Mouse (Mus musculus): ENCODE measurements around the gene Pnmal2. TPM values are rescaled to one million over a fixed set of nuclear protein-coding genes. Genes with fewer than 3 reads are reported as not detected.
A peak's percentile ranks its signal among the peaks of the same experiment; 100 is the strongest.

The Pnmal2 gene
- total RNA-seq (2021) = 100 to 1,000 TPM; 370 to 415 TPM
- long read RNA-seq, full-length matches to known transcripts = 636 of 640 reads
- long read RNA-seq, partial matches to known transcripts = 0 of 640 reads
- long read RNA-seq, other reads (novel, unspliced or antisense) = 4 of 640 reads

GRCm38 (mm10) chr7:16944061-16944807 is at the start of gene Pnmal2:
Gene Pnmal2 (plus strand): TSS chr7:16944682.
- peak; percentile 86 to 93 for DNase-seq (ENCODE audit: low spot score in 2 of 2)

GRCm38 (mm10) chr7:16895000-16895399 is 49.5 kb upstream of the Pnmal2 start:
- DNase-seq (ENCODE audit: low spot score in 2 of 2) = peak; percentile 56 to 71

GRCm38 (mm10) chr7:16895511-16895910 is 49.0 kb upstream of the Pnmal2 start:
- DNase-seq (ENCODE audit: low spot score in 2 of 2) = no peak

- no peak for DNase-seq (ENCODE audit: low spot score in 2 of 2)
Measured at GRCm38 (mm10) chr7:16900526-16900925, 44.0 kb upstream of the Pnmal2 start.

- no peak for DNase-seq (ENCODE audit: low spot score in 2 of 2)
Measured at GRCm38 (mm10) chr7:16903439-16903955, 41.0 kb upstream of the Pnmal2 start.

- no peak for DNase-seq (ENCODE audit: low spot score in 2 of 2)
Measured at GRCm38 (mm10) chr7:16904120-16904675, 40.3 kb upstream of the Pnmal2 start.

- DNase-seq (ENCODE audit: low spot score in 2 of 2) = no peak
Measured at GRCm38 (mm10) chr7:16905491-16906021, 38.9 kb upstream of the Pnmal2 start.

GRCm38 (mm10) chr7:16906281-16906680 is 38.2 kb upstream of the Pnmal2 start, which contains the start of gene Ptgir:
Gene Ptgir (plus strand): TSS chr7:16906490.
- no peak for DNase-seq (ENCODE audit: low spot score in 2 of 2)

- no peak for DNase-seq (ENCODE audit: low spot score in 2 of 2)
Measured at GRCm38 (mm10) chr7:16906889-16907559, 37.5 kb upstream of the Pnmal2 start.

GRCm38 (mm10) chr7:16907842-16908241 is 36.6 kb upstream of the Pnmal2 start:
- DNase-seq (ENCODE audit: low spot score in 2 of 2) = no peak

- DNase-seq (ENCODE audit: low spot score in 2 of 2) = no peak
Measured at GRCm38 (mm10) chr7:16908367-16908766, 36.1 kb upstream of the Pnmal2 start.

GRCm38 (mm10) chr7:16908859-16909258 is 35.6 kb upstream of the Pnmal2 start:
- no peak for DNase-seq (ENCODE audit: low spot score in 2 of 2)

GRCm38 (mm10) chr7:16909909-16910308 is 34.6 kb upstream of the Pnmal2 start:
- no peak for DNase-seq (ENCODE audit: low spot score in 2 of 2)

GRCm38 (mm10) chr7:16911904-16912303 is 32.6 kb upstream of the Pnmal2 start:
- DNase-seq (ENCODE audit: low spot score in 2 of 2) = no peak

- DNase-seq (ENCODE audit: low spot score in 2 of 2) = no peak
Measured at GRCm38 (mm10) chr7:16912360-16912759, 32.1 kb upstream of the Pnmal2 start.

GRCm38 (mm10) chr7:16913806-16914452 is 30.6 kb upstream of the Pnmal2 start:
- peak in 1 of 2 experiments; percentile 85 for DNase-seq (ENCODE audit: low spot score in 2 of 2)

GRCm38 (mm10) chr7:16914453-16915343 is 29.8 kb upstream of the Pnmal2 start:
- DNase-seq (ENCODE audit: low spot score in 2 of 2) = no peak

GRCm38 (mm10) chr7:16915461-16916340 is 28.8 kb upstream of the Pnmal2 start:
- no peak for DNase-seq (ENCODE audit: low spot score in 2 of 2)
